Mouse (Mus musculus) midbrain, postnatal 0 days (tissue): ENCODE results near the gene Pde1c. TPM values are rescaled to one million over a fixed set of nuclear protein-coding genes. Genes with fewer than 3 reads are reported as not detected.

Source experiments
- ATAC-seq: fragments of 200-750 bp; cut with Nextera tagmentation; 2 replicates; pipeline ENCODE4 v1.8.0; 2017; ENCODE audit warnings: moderate number of reproducible peaks, mild to moderate bottlenecking, moderate TSS enrichment, moderate library complexity; ENCODE audit not compliant: low FRiP score
- DNase-seq: peaks from one replicate; pipeline ENCODE4 v3.0.0-alpha.2; 2015; ENCODE audit warnings: low spot score
- H3K27ac ChIP-seq: fragments of 300-500 bp; sonication (generic); 2 replicates; pipeline ENCODE4 v1.5.1; 2014; ENCODE audit warnings: low read depth, mild to moderate bottlenecking, low read length, mixed read lengths
- H3K27me3 ChIP-seq: fragments of 300-500 bp; sonication (generic); 2 replicates; pipeline ENCODE4 v1.6.1; 2014; ENCODE audit warnings: low read length, control low read depth, mixed read lengths; ENCODE audit not compliant: insufficient read depth
- H3K36me3 ChIP-seq: fragments of 300-500 bp; sonication (generic); 2 replicates; pipeline ENCODE4 v1.6.1; 2014; ENCODE audit warnings: low read length, control low read depth, mixed read lengths; ENCODE audit not compliant: insufficient read depth
- H3K4me1 ChIP-seq: fragments of 300-500 bp; sonication (generic); 2 replicates; pipeline ENCODE4 v1.6.1; 2014; ENCODE audit warnings: mild to moderate bottlenecking, control low read depth, antibody characterized with exemption, low read length, mixed read lengths; ENCODE audit not compliant: insufficient read depth
- H3K4me2 ChIP-seq: fragments of 300-500 bp; sonication (generic); 2 replicates; pipeline ENCODE4 v1.6.1; 2014; ENCODE audit warnings: low read depth, mild to moderate bottlenecking, low read length, mixed read lengths; ENCODE audit not compliant: poor library complexity, severe bottlenecking
- H3K4me3 ChIP-seq: fragments of 300-500 bp; sonication (generic); 2 replicates; pipeline ENCODE4 v1.5.1; 2014; ENCODE audit warnings: low read depth, mild to moderate bottlenecking, low read length, moderate library complexity
- H3K9ac ChIP-seq: fragments of 300-500 bp; sonication (generic); replicated peaks from 2 replicates; pipeline ENCODE4 v1.6.1; 2014; ENCODE audit warnings: mild to moderate bottlenecking, low read length, moderate library complexity, mixed read lengths; ENCODE audit not compliant: poor library complexity, severe bottlenecking
- H3K9me3 ChIP-seq: fragments of 300-500 bp; sonication (generic); 2 replicates; pipeline ENCODE4 v1.6.1; 2016; ENCODE audit warnings: low read length, control low read depth
- CTCF ChIP-seq: IDR thresholded peaks from 2 replicates; pipeline ENCODE4 v1.5.1; 2016; ENCODE audit warnings: antibody characterized with exemption, mild to moderate bottlenecking
- WGBS: fragments of 180-500 bp; shearing (Covaris S2); extraction: QIAGEN DNeasy Blood & Tissue Kit; methylation state at CpG from one replicate; pipeline ENCODE4 v1.1.7; 2014; 5-methylcytosine and 5-hydroxymethylcytosine counted together
- polyA plus RNA-seq: library from polyadenylated mRNA; unstranded; fragments of >200 nt; fragmentation: Nextera tagmentation; extraction: Ambion mirVana; gene quantifications from 2 replicates; pipeline ENCODE4 v1.2.1, GENCODE M21; 2015
- total RNA-seq: library from RNA; depleted of rRNA; stranded (reverse); fragments of >200 nt; gene quantifications from 2 replicates; pipeline ENCODE4 v1.2.3, GENCODE M21; 2014

The Pde1c gene
- total and polyA plus RNA-seq, 2 experiments from 2014 or later = 4.7 to 17.1 TPM

DNA sequence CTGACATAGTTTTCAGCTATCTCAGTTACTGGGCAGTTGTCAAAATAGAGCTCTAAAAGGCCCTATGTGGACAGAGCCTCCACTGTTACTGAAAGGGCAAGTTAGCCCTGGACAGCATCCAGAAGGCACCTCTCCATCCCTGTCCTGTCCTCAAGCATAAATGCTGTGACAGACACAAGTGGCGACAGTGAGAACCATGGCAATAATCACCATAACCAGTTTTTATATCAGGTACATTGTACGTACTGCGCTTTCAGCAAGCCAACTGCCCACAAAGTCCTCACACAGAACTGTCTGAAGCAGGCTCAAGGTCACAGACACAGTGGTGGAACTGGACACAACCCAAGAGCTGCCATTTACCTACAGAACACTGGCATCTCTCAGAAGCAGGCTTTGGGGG is 195.2 kb downstream of the Pde1c start:
- 82% methylated on average over 3 of the region's 3 CpGs for WGBS
- Histone ChIP-seq H3K4me3 (no peak overlapping the region), H3K27ac (no peak overlapping the region), H3K9ac (no peak overlapping the region), H3K4me1 (no peaks in the 10 kb centered on the region), H3K27me3 (no peaks in the 10 kb centered on the region), H3K4me2 (no peak overlapping the region), H3K36me3 (no peaks in the 10 kb centered on the region), H3K9me3 (no peaks in the 10 kb centered on the region)
- TF ChIP-seq CTCF = no peak
- ATAC-seq = no peak; the same call in 1 of the 2 replicates
- DNase-seq = peak; percentile 33

DNA sequence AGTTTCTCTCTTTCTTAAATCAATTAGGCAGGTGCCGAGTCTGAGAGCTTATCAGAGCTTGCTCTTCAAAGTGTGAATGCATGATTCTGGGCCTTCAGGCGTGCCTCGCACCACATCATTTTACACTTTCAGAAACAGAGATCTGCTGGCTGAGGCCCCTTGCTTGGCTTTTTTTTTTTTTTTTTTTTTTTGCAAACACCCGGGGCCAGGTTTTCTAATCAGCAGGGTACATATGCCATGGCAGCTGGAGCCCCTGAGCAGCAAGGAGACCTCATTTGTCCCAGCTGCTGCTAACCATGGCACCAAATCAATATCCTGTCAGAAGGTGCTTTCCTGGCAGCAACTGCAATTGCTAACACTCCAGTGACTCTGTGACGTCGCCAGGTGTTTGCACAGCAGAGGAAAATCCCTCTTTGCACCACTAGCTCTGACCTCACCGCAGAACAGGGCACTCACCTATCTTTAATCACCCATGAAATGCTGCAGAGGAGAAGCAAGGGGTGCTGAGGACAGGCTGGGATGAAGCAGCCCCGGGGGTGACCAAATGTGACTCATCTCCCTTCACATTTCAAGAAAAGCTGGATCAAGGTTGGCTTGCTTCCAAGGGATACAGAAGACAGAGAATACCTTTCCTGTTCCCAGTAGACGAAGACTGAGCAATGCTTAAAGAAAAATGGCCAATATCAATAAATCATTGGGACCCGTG is 195.7 kb downstream of the Pde1c start:
- Histone ChIP-seq H3K27ac (no peak overlapping the region), H3K4me1 (no peaks in the 10 kb centered on the region), H3K4me2 (no peak overlapping the region), H3K4me3 (no peak overlapping the region), H3K36me3 (no peaks in the 10 kb centered on the region), H3K27me3 (no peaks in the 10 kb centered on the region), H3K9me3 (no peaks in the 10 kb centered on the region), H3K9ac (0 out of 2 replicates have a peak overlapping the region, but pooled peaks have one; percentile 29)
- no peak for TF ChIP-seq CTCF
- peak; percentile 78 for DNase-seq
- WGBS = 53% methylated on average over 10 of the region's 10 CpGs
- ATAC-seq = peak; percentile 64

- DNase-seq (no peak), ATAC-seq (no peak)
- Histone ChIP-seq H3K9ac (no peak overlapping the region), H3K4me1 (no peaks in the 10 kb centered on the region), H3K27ac (no peak overlapping the region), H3K27me3 (no peaks in the 10 kb centered on the region), H3K4me3 (no peak overlapping the region), H3K36me3 (no peaks in the 10 kb centered on the region), H3K9me3 (no peaks in the 10 kb centered on the region), H3K4me2 (no peak overlapping the region)
- no peak for TF ChIP-seq CTCF
- WGBS = 77% methylated on average over 13 of the region's 13 CpGs
Measured at GRCm38 (mm10) chr6:56369462-56369861, 199.4 kb downstream of the Pde1c start.

DNA sequence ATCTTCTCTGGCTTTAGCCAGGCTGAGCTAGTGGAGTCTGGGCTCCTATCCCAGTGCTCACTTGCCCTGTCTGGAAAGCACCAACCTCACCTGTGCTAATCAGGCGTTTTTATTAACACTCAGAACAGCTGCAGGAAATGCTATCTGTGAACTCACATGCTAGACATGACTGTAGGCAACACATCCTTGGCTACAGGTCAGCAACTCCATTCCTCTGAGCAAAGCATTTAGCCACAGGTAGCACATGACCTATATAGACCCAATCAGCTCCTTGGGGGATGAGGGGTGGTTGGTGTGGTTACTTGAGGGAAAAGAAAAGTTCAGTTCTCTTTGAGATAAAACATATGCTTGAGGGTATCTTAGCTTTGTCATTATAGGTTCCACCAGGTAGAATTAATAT is 200.8 kb downstream of the Pde1c start:
- no peak overlapping the region for H3K4me2 ChIP-seq
- H3K27ac ChIP-seq = no peak overlapping the region
- H3K36me3 ChIP-seq = no peaks in the 10 kb centered on the region
- TF ChIP-seq CTCF = no peak
- WGBS = 63% methylated on average over 1 of the region's 1 CpGs
- H3K4me1 ChIP-seq = no peaks in the 10 kb centered on the region
- no peaks in the 10 kb centered on the region for H3K9me3 ChIP-seq
- no peak for ATAC-seq
- no peaks in the 10 kb centered on the region for H3K27me3 ChIP-seq
- H3K9ac ChIP-seq = no peak overlapping the region
- no peak for DNase-seq
- H3K4me3 ChIP-seq = no peak overlapping the region

DNA sequence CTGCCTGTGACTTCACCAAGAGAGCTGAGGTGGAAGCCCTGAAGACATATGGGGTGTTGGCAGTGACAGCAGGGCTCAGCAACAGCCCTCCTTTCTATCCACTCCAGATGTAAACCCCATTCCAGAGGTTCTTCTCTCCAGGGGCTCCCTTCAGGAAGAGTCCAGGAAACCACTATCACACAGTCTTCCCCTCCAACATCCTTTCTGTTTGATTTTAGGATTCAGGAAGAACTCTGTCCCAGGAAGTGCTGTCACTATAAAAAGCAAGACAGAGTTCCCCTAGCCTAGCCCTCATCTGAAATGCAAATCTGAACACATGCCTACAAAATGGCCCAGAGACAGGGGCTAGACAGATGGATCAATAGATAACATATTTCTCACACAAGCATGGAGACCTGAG is 201.6 kb downstream of the Pde1c start:
- H3K9ac ChIP-seq = no peak overlapping the region
- no peak overlapping the region for H3K27ac ChIP-seq
- no peak for DNase-seq
- H3K4me2 ChIP-seq = no peak overlapping the region
- H3K9me3 ChIP-seq = no peaks in the 10 kb centered on the region
- no peak for TF ChIP-seq CTCF
- H3K4me1 ChIP-seq = no peaks in the 10 kb centered on the region
- no peaks in the 10 kb centered on the region for H3K36me3 ChIP-seq
- ATAC-seq = no peak
- no peaks in the 10 kb centered on the region for H3K27me3 ChIP-seq
- no peak overlapping the region for H3K4me3 ChIP-seq

DNA sequence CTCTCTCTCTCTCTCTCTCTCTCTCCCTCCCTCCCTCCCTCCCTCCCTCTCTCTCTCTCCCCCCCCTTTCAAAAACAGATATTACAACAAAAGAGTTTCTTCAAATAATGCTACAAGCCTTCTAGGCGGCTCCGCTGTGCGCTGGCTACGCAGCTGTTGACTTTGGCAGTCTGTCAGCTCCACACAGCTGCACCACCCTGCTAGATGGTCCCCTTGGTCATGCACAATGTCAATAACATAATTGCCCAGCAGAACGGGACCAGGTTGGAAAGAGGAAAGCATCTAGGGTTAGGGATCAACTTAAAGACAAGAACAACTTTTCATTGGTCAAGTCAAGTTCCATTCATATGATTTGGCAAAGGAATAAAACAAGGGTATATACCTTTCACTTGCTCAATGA is 206.3 kb downstream of the Pde1c start:
- no peak overlapping the region for H3K9ac ChIP-seq

More for the DNA sequence above, 206.3 kb downstream of the Pde1c start:
- Histone ChIP-seq H3K36me3 (no peaks in the 10 kb centered on the region), H3K27me3 (no peaks in the 10 kb centered on the region), H3K27ac (no peak overlapping the region), H3K4me2 (peak overlapping the region; percentile 93), H3K9me3 (no peaks in the 10 kb centered on the region), H3K4me1 (peaks cover 3% of the 10 kb centered on the region; the same call in 1 of the 2 replicates), H3K4me3 (peak overlapping the region; percentile 58)
- 0 out of 2 replicates have a peak, but pooled peaks have one; percentile 42 for ATAC-seq
- WGBS = 4% methylated on average over 5 of the region's 5 CpGs
- DNase-seq = peak; percentile 49
- no peak for TF ChIP-seq CTCF
